Mouse (Mus musculus) heart, postnatal 36 days (tissue): ENCODE results near the gene Trpv3. TPM values are rescaled to one million over a fixed set of nuclear protein-coding genes. Genes with fewer than 3 reads are reported as not detected.
A peak's percentile ranks its signal among the peaks of the same experiment; 100 is the strongest.
"Not testable (repeated sequence)": the region's sequence is repeated elsewhere in the genome, so short reads cannot be mapped to it uniquely, and the experiment has no call there.

Experiments
- DNase-seq, 2 experiments: peaks; one replicate each; pipeline ENCODE4 v3.0.0; 2021 to 2022
- intact Hi-C: fragments of 180-260 bp; cut with DNase I; formaldehyde crosslinking; loops from one replicate; pipeline ENCODE4 v1.15.1; 2025
- total RNA-seq, 2 experiments: library from RNA; stranded (reverse); gene quantifications; 2 replicates each; pipeline ENCODE4 v1.2.3; 2021

Trpv3 gene
- total RNA-seq, 2 experiments from 2014 or later: 0.05 TPM; not detected in 1

DNA sequence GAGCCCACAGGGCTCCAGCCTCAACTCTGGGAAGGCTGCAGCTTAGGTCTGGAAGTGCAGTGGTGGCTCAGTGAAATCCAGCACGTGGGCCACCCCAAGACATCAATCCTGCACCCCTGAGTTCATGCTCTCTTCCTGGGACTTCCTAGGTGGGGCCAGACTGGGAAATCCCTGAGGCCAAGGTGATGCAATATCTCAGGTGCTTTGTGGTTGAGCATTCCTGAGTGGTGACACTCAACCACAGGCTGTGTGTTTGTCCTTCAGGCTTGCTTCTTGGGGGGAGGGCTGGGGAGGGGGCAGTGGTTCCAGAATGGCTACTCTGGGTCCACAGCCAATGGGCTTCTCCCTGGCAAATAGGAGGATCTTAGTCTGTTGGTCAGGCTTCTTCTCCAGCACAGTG, 16.7 kb downstream of the Trpv3 start:
- no peak for DNase-seq
- intact Hi-C loops: loop anchor here (2.0 kb wide), 1 partner anchor 151 kb away; no protein-coding TSS in a partner anchor

DNA sequence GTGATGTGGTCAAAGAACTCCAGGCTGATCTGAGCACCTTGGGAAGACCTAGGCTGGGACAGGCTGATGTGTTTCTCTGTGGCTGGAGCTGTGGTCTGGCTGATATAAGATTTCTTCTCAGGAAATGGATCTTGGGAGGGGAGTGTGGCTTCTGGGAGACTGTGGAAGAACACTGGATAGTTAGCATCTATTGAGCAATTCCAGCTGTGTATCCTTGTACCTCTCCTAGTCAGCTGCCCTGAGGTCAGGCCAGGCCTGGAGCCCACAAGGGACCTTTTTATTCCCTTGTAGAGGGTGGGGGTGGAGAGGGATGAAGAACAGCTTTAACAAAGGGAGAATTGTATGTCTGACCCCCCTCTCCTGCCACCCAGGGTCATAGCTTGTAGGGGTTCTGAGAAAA, 17.2 kb downstream of the Trpv3 start:
- DNase-seq: peak in 1 of 2 experiments; percentile 11
- intact Hi-C loops: no loop called here

DNA sequence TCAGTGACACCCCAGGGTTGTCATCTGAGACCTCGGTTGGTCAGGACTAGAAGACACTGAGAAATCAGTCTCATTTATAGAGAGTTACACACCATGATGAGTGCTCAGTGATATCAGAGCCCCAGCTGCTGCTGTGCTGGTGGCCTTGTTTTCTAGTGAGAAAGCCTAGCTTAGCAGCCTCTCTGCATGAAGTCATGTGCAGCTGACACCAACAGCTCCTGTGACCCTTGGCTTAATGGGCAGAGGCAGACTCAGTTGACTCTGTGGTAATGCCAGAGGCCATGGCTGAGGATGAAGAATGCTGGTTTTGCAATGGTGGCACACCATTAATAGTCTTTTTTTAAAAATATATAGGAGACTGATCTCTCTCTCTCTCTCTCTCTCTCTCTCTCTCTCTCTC, 22.4 kb downstream of the Trpv3 start:
- intact Hi-C loops: loop anchor here (5.0 kb wide), 1 partner anchor 1078 kb away; no protein-coding TSS in a partner anchor

DNA sequence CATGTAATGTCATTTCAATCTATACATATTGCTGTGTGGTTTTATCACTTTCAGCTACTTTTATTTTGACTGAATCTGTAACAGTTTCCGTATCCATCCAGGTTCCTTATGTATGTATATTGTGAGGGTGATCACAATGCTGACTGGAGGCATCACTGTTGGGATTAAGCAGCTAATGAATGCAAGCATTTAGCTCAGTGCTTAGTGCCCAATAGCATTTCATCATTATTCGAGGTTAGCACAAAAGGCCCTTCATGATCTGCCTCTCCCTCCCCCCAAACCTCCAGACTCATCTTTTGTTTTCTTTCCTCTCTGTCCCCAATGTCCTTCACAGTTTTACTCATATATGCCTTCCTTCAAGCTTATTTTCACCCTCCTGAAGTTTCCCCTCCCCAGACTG, 35.9 kb downstream of the Trpv3 start:
- intact Hi-C loops: no loop called here
- no peak for DNase-seq

More for the DNA sequence above, 22.4 kb downstream of the Trpv3 start:
- DNase-seq: no peak

DNA sequence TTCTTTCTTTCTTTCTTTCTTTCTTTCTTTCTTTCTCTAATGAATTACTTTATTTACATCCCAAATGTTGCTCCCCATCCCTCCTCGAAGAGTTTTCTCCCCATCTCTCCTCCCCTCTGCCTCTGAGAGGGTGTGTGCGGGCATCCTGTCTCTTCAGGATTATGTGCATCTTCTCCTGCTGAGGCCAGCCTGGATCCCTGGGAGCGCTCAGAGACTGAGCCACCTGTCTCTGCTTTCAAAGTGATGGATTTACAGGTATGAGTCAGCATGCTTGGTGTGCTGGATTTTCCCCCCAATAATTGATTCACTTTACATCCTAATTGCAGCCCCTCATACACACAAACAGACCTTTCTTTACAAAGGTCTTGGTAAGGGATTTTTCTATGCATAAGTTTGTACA, 48.8 kb downstream of the Trpv3 start:
- no peak for DNase-seq
- intact Hi-C loops: no loop called here

DNA sequence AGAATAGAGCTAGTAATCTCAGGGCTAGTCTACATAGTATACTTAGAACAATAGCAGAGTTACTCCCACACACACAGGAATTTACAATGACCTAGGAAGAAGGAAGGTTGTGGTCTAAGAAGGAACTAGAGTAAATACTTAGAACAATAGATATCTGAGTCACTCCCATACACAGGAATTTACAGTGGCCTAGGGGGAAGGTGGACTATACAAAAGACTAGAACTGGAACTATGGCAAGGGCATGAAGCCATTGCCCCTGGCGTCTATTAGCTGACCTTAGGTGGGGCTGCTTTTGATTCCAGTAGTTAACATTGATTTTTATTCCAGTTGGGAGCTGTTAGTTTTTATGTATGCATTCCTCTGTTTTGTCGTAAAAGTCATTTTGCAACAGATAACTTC, 51.4 kb downstream of the Trpv3 start:
- intact Hi-C loops, DNase-seq: not testable (repeated sequence)

DNA sequence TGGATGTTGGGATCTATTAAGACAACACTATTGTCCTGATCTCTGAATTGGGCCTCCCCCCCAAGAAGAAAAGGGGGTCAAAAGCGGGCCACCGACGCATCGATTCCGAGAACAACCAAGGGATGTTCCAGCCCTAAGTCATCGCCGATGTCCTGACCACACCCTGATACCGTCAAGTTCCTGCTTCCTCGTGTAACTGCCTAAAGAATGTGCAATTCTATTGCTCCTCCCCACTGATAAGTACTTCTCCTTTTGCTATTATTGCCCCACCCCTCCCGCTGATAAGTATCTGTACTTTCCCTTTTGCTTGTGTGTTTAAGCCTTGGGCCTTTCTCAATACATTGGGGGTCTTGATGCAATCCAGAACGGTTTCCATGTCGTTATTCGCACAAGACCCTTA, 53.9 kb downstream of the Trpv3 start:
- intact Hi-C loops, DNase-seq: not testable (repeated sequence)

DNA sequence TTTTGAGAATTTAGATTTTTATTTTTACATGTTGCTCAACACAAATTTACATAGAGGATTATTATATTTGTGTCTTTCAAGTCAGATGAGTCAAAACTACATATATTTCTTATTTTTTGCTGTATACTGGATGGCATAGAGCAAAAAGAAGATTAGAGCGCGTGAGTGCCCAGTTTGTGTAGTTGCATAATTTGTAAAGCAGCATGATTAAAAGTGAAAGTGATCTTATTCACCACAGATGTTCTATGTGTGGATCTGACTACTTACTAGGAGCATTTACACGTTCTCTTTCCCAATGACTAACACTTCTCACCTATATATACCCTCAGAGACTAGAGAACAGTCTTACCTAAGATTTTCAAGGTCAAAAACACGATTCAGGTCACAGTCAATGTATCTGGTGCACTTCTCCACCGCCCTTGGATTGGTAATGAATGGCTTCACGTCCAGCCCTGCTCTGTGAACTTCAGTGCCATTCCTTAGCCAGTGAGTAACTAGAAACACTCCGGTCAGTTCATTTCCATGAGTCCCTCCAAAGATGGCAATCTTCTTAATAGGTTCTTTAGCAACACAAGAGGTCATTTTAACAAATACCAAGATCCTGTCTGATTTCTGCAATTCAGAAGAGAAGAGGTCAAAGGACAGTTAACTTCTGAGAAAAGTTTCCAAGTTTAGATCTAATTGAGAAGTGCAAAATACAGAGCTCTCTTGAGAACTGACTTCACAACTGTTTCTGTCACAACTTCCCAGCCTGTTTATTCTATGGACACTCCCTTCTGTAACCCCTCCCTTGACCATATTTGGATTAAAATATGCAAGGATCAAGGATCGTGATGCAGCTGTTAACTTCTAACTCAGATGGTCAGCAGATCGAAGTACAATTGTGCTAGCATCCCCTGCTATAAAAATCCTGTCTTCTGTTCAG, 57.0 kb downstream of the Trpv3 start:
- DNase-seq: no peak

DNA sequence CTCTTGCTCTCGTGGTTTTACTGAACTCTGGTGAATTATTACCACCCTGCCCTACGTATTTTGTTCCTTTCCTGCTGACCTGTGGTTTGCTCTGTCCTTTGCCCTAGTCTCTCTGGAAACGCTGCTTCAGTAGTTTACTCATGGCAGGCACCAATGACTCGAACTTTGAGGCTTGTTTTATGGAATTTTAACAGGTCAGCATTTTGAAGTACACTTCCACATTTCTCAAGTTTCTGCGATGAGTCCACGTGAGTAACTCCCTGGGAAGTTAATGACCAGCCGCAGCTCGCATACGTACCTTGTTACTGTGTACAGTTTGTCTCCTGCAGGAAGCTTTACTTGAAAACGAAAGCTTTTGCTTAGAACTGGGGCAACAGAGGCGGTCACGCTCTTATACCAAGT, 59.3 kb downstream of the Trpv3 start:
- DNase-seq: peak; percentile 4 to 14
- intact Hi-C loops: no loop called here

More for the DNA sequence above, 57.0 kb downstream of the Trpv3 start:
- intact Hi-C loops: no loop called here

DNA sequence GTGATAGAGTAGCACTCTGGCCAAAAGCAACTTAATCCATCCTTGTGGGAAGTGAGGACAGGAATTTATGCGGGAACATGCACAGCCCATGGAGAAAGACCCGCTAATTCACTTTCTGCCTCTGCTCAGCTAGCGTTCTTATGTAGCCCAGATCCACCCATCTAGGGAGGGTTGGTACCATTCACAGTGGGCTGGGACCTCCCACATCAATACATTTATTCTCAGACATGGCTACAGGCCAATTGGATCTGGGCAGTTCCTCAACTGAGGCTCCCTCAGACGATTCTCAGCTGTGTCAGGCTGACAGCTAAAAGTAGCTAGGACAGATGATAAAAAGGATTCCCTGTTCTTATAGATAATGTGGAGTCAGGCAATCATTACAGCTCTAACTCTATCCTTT, 60.2 kb downstream of the Trpv3 start:
- DNase-seq: no peak
- intact Hi-C loops: no loop called here

DNA sequence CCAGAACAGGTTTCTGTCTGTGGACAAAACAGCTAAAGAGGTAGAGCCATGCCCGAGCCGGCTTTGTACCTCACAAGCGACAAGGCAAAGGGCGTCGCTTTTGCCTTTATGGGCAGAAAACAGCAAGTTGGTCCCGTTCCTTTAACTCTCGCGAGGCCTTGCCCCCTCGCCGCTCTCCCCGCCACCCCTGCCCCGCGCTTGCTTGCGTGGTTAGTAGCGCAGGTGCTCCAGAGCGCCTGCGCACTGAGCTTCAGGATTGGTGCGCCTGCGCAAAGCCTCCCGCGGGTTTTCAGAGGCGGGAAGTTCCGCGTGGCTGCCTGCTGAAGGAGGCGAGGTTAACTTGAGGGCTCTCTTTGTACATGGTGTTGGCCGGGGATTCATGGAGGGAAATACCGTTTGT, 62.3 kb downstream of the Trpv3 start, which contains the start of the genes Aspa, Gm49340 and Spata22:
Gene Aspa, minus strand, starts transcription at position 155 of the 400 bp plus-strand sequence.
Gene Gm49340, plus strand, starts transcription at position 300 of the 400 bp plus-strand sequence.
Gene Spata22, plus strand, starts transcription at position 300 of the 400 bp plus-strand sequence.
- no peak for DNase-seq
- intact Hi-C loops: no loop called here

DNA sequence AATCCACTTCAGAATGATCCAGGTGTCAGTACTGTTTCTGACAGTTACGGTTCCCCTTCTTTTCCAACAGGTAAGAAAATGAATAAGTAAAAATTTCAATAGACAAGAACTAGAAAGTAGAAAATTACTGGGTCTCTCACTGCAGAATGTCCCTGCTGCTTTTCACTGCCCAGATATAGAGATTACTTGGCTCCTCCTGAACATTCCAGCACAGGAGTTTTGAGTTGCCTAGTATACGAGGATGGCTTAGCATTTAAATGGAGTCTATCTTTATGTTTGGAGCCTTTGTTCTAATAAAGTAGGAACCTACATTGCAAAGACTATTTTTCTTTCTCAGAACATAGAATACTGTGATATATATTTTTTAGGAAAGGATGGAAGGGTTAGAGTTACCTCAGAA, 66.2 kb downstream of the Trpv3 start:
- intact Hi-C loops: no loop called here
- no peak for DNase-seq

DNA sequence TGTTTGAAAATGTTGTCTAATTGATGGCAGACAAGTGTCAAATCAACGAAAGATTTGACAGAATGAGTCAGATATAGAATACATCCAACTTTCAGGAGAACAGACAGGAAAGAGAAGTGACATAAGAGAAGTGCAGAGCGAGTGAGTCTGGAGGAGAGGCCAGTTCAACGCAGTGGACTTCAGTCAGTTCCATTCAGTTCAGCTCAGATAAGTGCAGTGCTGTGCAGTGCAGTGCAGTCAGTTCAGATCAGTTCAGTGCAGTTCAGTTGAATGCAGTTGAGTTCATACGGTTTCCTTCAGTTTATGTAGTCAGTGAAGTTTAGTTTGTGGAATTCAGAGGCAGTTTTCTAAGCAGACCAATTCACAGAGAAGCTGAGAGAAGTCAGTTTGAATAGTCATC, 69.7 kb downstream of the Trpv3 start:
- intact Hi-C loops: no loop called here
- DNase-seq: no peak

Other genes with a start within 250 kb of the Trpv3 start
- under 1 TPM; 0.84 to 1.00 TPM for gene Camkk1, start 248.4 kb upstream of the Trpv3 start, total RNA-seq
- 1 to 10 TPM; 5.8 to 6.3 TPM for gene Ncbp3, start 219.6 kb upstream of the Trpv3 start, total RNA-seq
- under 1 TPM in 1 of 2 experiments, not detected in 1; 0.14 TPM for gene Itgae, start 176.8 kb upstream of the Trpv3 start, total RNA-seq
- under 1 TPM; 0.22 to 0.28 TPM for gene Haspin, start 129.1 kb upstream of the Trpv3 start, total RNA-seq
- 10 to 100 TPM; 13.1 to 17.9 TPM for gene P2rx5, start 107.0 kb upstream of the Trpv3 start, total RNA-seq
- 10 to 100 TPM; 82.2 to 94.1 TPM for gene Emc6, start 90.4 kb upstream of the Trpv3 start, total RNA-seq
- 10 to 100 TPM; 47.1 to 48.1 TPM for gene Tax1bp3, start 90.3 kb upstream of the Trpv3 start, total RNA-seq
- gene Ctns, start 68.3 kb upstream of the Trpv3 start, total RNA-seq: 10 to 100 TPM in 1 of 2 experiments, 1 to 10 TPM in 1; 8.3 to 13.3 TPM
- gene Shpk, start 67.9 kb upstream of the Trpv3 start, total RNA-seq: 1 to 10 TPM; 1.3 to 1.7 TPM
- gene Trpv1, start 33.1 kb upstream of the Trpv3 start, total RNA-seq: not detected
- gene Aspa, start 62.2 kb downstream of the Trpv3 start, total RNA-seq: 1 to 10 TPM; 1.2 to 1.3 TPM
- not detected for gene Gm49340, start 62.4 kb downstream of the Trpv3 start, total RNA-seq
- gene Spata22, start 62.4 kb downstream of the Trpv3 start, total RNA-seq: not detected
- not detected for gene Olfr20, start 83.4 kb downstream of the Trpv3 start, total RNA-seq
- not detected for gene Olfr376, start 103.9 kb downstream of the Trpv3 start, total RNA-seq
- gene Olfr1, start 132.2 kb downstream of the Trpv3 start, total RNA-seq: not detected
- not detected for gene Olfr378, start 161.1 kb downstream of the Trpv3 start, total RNA-seq
- not detected for gene Olfr380, start 190.1 kb downstream of the Trpv3 start, total RNA-seq
- not detected for gene Olfr381, start 224.2 kb downstream of the Trpv3 start, total RNA-seq
- gene Olfr382, start 249.8 kb downstream of the Trpv3 start, total RNA-seq: not detected